Mouse (Mus musculus): ENCODE data around the gene Tmem203.

DNA sequence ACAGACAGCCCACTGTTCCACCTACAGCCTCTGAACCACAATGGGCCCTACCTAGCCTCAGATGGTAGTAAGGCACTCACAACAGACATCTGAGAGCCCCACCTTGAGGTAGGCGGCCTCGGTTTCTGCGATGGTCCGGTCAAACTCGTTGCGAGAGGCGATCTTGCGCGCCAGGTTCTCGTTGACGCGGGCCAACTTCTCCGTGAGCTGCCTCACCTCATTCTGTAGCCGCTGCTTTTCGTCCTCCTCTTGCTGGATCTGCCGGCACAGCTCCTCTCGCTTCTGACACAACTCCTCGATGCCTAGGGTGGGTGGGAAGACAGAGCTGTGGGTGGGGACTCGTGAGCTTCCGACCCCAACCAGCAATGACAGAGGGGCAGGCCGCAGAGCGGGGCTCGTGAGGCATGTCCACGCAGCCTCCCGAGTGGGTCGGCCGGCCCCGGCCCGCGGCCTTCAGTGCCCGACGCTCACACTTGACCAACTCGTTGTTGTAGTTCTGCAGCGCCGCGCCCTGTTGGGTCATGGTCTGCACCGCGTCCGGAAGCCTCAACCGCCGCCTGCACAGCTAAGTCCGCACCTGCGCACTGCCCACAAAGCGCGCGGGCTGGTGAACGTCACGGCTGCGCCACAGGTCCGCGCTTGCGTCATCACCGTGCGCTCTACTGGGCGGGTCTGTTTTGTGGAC is 16.7 kb downstream of the Tmem203 start, which contains the start of the genes Ssna1 and Anapc2:
- TF ChIP-seq GATA1 (IDR thresholded peaks at IDR 0.05; ENCODE audit: low read length) (no peak), TAL1 (IDR thresholded peaks at IDR 0.05; ENCODE audit: low read length) (no peak)

Data from erythroblast, embryonic 14.5 days (primary cell).